Mouse (Mus musculus): ENCODE data around the gene Gm45062. TPM values are rescaled to one million over a fixed set of nuclear protein-coding genes. Genes with fewer than 3 reads are reported as not detected.
"Not testable (repeated sequence)": the region's sequence is repeated elsewhere in the genome, so short reads cannot be mapped to it uniquely, and the experiment has no call there.

The Gm45062 gene
- polyA plus RNA-seq, 1 experiment, result 1.2 TPM

DNA sequence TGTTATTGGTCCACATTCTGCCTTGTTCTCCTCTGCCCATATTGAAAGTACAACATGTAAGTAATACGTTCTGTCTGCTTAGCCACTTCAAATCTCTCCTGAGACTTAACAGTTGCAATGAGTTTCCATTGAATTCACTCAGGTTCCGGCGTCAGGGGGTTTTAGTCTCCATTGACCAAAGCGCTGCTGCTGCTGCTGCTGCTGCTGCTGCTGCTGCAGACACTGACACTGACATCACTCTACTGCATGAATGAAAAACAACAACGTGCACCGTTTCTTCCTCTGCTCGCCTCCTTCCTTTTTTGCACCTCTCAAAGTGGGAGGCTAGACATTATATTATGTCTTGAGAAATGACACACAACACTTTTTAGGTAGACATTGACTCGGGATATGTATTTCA, 253.2 kb downstream of the Gm45062 start:
- WGBS, result 31% methylated on average over 8 of the region's 8 CpGs
- DNase-seq, result no peak
- peak overlapping the region; percentile 34 for H3K4me3 ChIP-seq (replicated peaks; ENCODE audit: extremely low read depth, low read depth, low read length)
- H3K4me1 ChIP-seq (ENCODE audit: control insufficient read depth, insufficient read depth, low read length), result peaks cover 9% of the 10 kb centered on the region
- TF ChIP-seq CTCF (IDR thresholded peaks at IDR 0.05; ENCODE audit: insufficient read depth, low read length), result no peak
- TF ChIP-seq POLR2A (IDR thresholded peaks at IDR 0.05; ENCODE audit: borderline replicate concordance, extremely low read depth, low read depth, low read length), result no peak

DNA sequence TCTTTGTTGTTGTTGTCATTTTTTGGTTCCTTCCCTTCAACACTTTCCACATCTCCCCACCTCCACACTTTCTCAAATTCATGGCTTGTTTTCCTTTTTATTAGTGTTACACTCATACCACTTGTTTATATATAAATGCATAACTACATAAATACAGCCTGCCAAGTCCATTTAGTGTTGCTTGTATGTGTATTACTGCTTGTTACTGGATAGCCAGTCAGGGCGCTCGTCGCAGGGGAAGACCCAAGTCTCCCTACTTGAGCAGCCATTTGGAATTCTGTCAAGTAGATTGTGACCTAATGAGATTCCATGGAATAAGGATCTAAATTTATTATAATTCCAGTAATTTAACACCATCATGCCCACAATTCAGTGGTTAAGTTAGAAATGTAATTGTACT, 260.4 kb downstream of the Gm45062 start:
- TF ChIP-seq CTCF (IDR thresholded peaks at IDR 0.05; ENCODE audit: insufficient read depth, low read length), result no peak
- TF ChIP-seq POLR2A (IDR thresholded peaks at IDR 0.05; ENCODE audit: borderline replicate concordance, extremely low read depth, low read depth, low read length), result no peak
- WGBS, result 65% methylated on average over 3 of the region's 3 CpGs
- Histone ChIP-seq H3K4me1 (ENCODE audit: control insufficient read depth, insufficient read depth, low read length) (peaks cover 2% of the 10 kb centered on the region; the same call in 1 of the 2 replicates), H3K4me3 (replicated peaks; ENCODE audit: extremely low read depth, low read depth, low read length) (no peak overlapping the region)
- no peak for DNase-seq

DNA sequence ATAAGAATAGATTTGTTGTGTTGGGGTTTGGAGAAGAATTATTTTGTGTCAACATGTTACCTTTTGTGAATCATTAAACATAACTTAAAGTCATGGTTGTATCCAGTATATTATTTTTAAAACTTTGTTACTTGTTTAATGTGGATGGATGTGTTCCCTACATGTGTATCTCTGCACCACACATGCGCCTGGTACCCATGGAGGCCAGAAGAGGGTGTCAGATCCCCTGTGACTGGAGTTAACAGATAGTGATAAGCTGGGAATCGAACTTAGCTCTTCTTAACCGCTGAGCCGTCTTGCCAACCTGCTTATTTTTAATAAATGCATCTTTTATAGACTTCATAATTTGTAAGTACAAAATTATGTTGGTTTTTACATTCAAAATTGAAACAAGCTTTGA, 262.0 kb downstream of the Gm45062 start:
- Histone ChIP-seq H3K4me3 (replicated peaks; ENCODE audit: extremely low read depth, low read depth, low read length) (no peak overlapping the region), H3K4me1 (ENCODE audit: control insufficient read depth, insufficient read depth, low read length) (peaks cover 2% of the 10 kb centered on the region; the same call in 1 of the 2 replicates)
- no peak for DNase-seq
- TF ChIP-seq CTCF (IDR thresholded peaks at IDR 0.05; ENCODE audit: insufficient read depth, low read length), result no peak
- no peak for TF ChIP-seq POLR2A (IDR thresholded peaks at IDR 0.05; ENCODE audit: borderline replicate concordance, extremely low read depth, low read depth, low read length)
- WGBS, result 95% methylated on average over 4 of the region's 4 CpGs

DNA sequence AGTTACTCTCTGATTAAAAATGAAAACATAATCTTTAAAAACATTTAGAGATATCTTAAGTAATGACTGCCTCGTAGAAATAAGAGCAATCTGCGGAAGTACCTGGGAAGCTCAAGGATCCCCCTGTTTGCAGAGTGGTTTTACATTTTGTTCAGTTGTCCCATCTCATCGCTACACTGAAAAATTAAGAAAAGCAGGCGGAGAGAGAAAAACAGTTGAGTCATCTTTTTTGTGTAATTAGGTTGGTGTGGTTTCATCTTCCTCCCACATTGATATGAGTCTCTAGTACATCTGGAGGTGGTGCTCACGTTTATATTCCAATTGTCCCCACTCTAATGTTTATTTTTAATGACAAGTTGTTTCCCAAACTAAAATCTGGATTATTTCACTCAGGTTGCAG, 265.5 kb downstream of the Gm45062 start:
- TF ChIP-seq CTCF (IDR thresholded peaks at IDR 0.05; ENCODE audit: insufficient read depth, low read length) (no peak), POLR2A (IDR thresholded peaks at IDR 0.05; ENCODE audit: borderline replicate concordance, extremely low read depth, low read depth, low read length) (no peak)
- WGBS, result 78% methylated on average over 5 of the region's 5 CpGs
- DNase-seq, result no peak
- no peaks in the 10 kb centered on the region for H3K4me1 ChIP-seq (ENCODE audit: control insufficient read depth, insufficient read depth, low read length)
- no peak overlapping the region for H3K4me3 ChIP-seq (replicated peaks; ENCODE audit: extremely low read depth, low read depth, low read length)

DNA sequence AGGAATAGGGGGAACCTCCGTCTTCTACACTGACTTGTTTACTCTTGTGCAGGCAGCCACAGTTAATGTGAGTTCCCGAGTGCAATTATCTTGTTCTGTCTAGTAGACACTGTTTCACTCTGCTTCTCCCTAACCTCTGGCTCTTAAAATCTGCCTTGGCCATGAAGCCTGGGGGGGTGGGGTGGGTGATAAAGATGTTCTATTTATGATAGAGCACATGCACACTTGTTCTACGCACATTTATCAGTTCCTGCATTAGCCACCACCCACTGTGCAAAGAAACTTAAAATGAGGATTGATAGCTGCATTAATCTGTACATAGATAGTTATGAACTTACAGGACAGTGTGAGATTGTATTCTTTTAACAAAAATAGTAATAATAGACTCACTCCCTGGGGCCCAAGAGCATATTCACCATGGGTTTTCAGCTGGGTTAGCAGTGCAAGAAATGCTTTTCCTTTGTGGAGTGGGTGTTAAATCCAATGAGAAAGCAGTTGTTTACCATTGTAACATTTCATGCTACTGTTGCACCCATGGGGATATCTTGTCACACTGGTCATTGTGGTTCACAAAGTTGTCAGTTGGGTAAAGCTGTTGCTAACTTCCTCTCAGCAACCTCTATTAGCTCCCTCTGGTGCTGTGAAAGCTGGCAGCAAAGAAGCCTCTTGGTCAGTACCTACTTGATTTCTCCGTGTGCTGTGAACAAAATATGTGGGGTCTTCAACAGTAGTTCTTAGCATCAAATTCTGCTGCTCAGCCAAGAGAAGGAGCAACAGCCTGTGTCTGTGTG, 272.0 kb downstream of the Gm45062 start:
- TF ChIP-seq POLR2A (IDR thresholded peaks at IDR 0.05; ENCODE audit: borderline replicate concordance, extremely low read depth, low read depth, low read length) (no peak), CTCF (IDR thresholded peaks at IDR 0.05; ENCODE audit: insufficient read depth, low read length) (no peak)
- WGBS, result 77% methylated on average over 4 of the region's 4 CpGs
- no peak overlapping the region for H3K4me3 ChIP-seq (replicated peaks; ENCODE audit: extremely low read depth, low read depth, low read length)

DNA sequence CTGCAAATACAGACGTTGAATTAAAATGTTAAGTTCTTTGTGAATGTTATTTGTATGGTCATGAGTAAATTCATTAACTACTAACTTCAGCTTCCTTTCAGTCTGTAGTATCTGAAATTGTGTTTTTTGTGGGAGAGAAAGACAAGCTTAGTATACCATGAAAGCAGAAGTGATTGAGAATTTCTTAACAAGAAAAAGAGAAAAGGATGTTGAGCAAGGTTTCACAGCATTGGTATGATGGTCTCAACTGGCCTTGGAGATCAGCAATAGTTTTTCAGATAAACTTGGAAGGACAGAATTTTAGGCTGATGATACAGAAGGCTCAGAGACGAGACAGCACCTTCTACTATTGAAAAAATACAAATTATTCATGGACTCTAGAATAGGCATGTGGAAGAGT, 277.7 kb downstream of the Gm45062 start:
- DNase-seq, result no peak
- Histone ChIP-seq H3K4me1 (ENCODE audit: control insufficient read depth, insufficient read depth, low read length) (no peaks in the 10 kb centered on the region; the same call in 1 of the 2 replicates), H3K4me3 (replicated peaks; ENCODE audit: extremely low read depth, low read depth, low read length) (no peak overlapping the region)
- 75% methylated on average over 2 of the region's 2 CpGs for WGBS
- TF ChIP-seq POLR2A (IDR thresholded peaks at IDR 0.05; ENCODE audit: borderline replicate concordance, extremely low read depth, low read depth, low read length), result no peak
- TF ChIP-seq CTCF (IDR thresholded peaks at IDR 0.05; ENCODE audit: insufficient read depth, low read length), result no peak

More for the DNA sequence above, 272.0 kb downstream of the Gm45062 start:
- no peak for DNase-seq
- no peaks in the 10 kb centered on the region; the same call in 1 of the 2 replicates for H3K4me1 ChIP-seq (ENCODE audit: control insufficient read depth, insufficient read depth, low read length)

DNA sequence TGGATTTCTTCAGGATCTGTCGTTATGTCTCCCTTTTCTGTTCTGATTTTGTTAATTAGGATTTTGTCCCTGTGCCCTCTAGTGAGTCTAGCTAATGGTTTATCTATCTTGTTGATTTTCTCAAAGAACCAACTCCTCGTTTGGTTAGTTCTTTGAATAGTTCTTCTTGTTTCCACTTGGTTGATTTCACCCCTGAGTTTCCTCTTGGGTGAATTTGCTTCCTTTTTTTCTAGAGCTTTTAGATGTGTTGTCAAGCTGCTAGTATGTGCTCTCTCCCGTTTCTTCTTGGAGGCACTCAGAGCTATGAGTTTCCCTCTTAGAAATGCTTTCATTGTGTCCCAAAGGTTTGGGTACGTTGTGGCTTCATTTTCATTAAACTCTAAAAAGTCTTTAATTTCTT, 282.3 kb downstream of the Gm45062 start:
- not testable (repeated sequence) for H3K4me3 ChIP-seq (replicated peaks; ENCODE audit: extremely low read depth, low read depth, low read length); H3K4me1 ChIP-seq (ENCODE audit: control insufficient read depth, insufficient read depth, low read length); DNase-seq
- WGBS, result 88% methylated on average over 4 of the region's 4 CpGs

DNA sequence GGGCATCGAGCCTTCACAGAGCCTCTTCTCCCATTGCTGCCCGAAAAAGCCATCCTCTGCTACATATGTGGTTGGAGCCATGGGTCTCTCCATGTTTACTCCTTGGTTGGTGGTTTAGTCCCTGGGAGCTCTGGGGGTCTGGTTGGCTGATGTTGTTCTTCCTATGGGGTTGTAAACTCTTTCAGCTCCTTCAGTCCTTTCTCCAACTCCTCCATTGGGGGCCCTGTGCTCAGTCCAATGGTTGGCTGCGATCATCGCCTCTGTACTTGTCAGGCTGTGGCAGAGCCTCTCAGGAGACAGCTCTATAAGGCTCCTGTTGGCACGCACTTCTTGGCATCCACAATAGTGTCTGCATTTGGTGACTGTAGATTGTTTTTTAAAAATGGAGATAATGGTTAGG, 285.6 kb downstream of the Gm45062 start:
- Histone ChIP-seq H3K4me1 (ENCODE audit: control insufficient read depth, insufficient read depth, low read length) (no peaks in the 10 kb centered on the region), H3K4me3 (replicated peaks; ENCODE audit: extremely low read depth, low read depth, low read length) (no peak overlapping the region)
- TF ChIP-seq CTCF (IDR thresholded peaks at IDR 0.05; ENCODE audit: insufficient read depth, low read length) (no peak), POLR2A (IDR thresholded peaks at IDR 0.05; ENCODE audit: borderline replicate concordance, extremely low read depth, low read depth, low read length) (no peak)
- WGBS, result 92% methylated on average over 5 of the region's 5 CpGs
- DNase-seq, result no peak

DNA sequence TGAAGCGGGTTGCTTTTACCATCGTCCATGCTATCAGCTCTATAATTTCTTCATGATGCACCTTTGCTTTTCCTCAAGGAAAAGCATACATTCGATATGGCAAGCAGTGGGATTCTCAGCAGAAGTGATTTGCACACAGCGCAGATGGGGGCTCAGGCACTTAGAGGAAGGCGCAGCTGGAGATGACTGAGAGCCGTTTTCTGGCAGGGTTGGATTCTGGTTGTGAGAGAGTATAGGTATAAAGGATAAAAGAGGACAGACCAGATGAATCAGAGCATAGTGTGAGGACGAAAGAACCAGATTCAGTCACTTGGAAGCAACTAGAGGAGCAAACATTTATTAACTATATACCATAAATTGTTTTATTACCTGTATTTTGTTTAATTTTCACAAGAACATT, 286.5 kb downstream of the Gm45062 start:
- Histone ChIP-seq H3K4me3 (replicated peaks; ENCODE audit: extremely low read depth, low read depth, low read length) (no peak overlapping the region), H3K4me1 (ENCODE audit: control insufficient read depth, insufficient read depth, low read length) (no peaks in the 10 kb centered on the region)
- no peak for DNase-seq
- 92% methylated on average over 7 of the region's 7 CpGs for WGBS
- TF ChIP-seq CTCF (IDR thresholded peaks at IDR 0.05; ENCODE audit: insufficient read depth, low read length), result no peak

DNA sequence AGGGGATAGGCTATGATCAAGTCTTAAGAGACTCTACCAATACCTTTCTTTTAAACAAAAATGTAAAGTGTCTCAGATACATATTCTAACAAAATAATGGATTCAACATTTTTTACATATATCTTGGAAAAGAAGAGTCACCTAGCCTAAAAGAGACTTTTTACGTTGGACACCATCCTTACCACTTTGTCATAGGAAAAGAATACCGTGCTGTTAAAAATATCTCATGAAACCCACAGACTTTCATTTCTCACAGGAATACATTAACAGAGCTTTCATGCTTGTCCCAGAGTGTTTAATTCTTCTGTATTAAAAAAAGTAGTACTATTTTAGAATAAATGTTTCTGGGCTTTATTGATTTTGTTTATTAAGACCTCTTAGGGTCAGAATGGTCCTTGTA, 291.9 kb downstream of the Gm45062 start:
- H3K4me3 ChIP-seq (replicated peaks; ENCODE audit: extremely low read depth, low read depth, low read length), result no peak overlapping the region
- TF ChIP-seq POLR2A (IDR thresholded peaks at IDR 0.05; ENCODE audit: borderline replicate concordance, extremely low read depth, low read depth, low read length), result no peak
- TF ChIP-seq CTCF (IDR thresholded peaks at IDR 0.05; ENCODE audit: insufficient read depth, low read length), result no peak
- DNase-seq, result no peak
- no peaks in the 10 kb centered on the region for H3K4me1 ChIP-seq (ENCODE audit: control insufficient read depth, insufficient read depth, low read length)
- WGBS, result 90% methylated on average over 2 of the region's 2 CpGs
